Mouse (Mus musculus) myocyte (in vitro differentiated cells): ENCODE data around the gene Snip1. TPM values are rescaled to one million over a fixed set of nuclear protein-coding genes. Genes with fewer than 3 reads are reported as not detected.
A peak's percentile ranks its signal among the peaks of the same experiment; 100 is the strongest.

ENCODE experiments used
- H3K27me3 ChIP-seq: one replicate; pipeline ENCODE4 v1.6.1; 2011; ENCODE audit not compliant: control insufficient read depth, insufficient read depth, insufficient read length
- H3K36me3 ChIP-seq: one replicate; pipeline ENCODE4 v1.6.1; 2011; ENCODE audit not compliant: control insufficient read depth, insufficient read depth
- H3K4me2 ChIP-seq: one replicate; pipeline ENCODE4 v1.6.1; 2011; ENCODE audit warnings: low read depth, control low read depth
- H3K4me3 ChIP-seq: one replicate; pipeline ENCODE4 v1.5.1; 2011; ENCODE audit warnings: mild to moderate bottlenecking, control low read depth, moderate library complexity
- H3K79me2 ChIP-seq: one replicate; pipeline ENCODE4 v1.6.1; 2011; ENCODE audit not compliant: control insufficient read depth, insufficient read depth
- H3ac ChIP-seq: one replicate; pipeline ENCODE4 v1.6.1; 2011; ENCODE audit not compliant: control insufficient read depth, insufficient read length
- CEBPB ChIP-seq: IDR thresholded peaks from 2 replicates; pipeline ENCODE4 v1.6.1; 2011; ENCODE audit warnings: mild to moderate bottlenecking, moderate library complexity; ENCODE audit not compliant: poor library complexity, insufficient read depth, severe bottlenecking
- MYOD1 ChIP-seq, 3 experiments: IDR thresholded peaks; one replicate each; pipeline ENCODE4 v1.6.1; 2011; ENCODE audit warnings: control low read depth in 2 of 3, low read depth in 2 of 3, mild to moderate bottlenecking in 2 of 3, moderate library complexity in 1 of 3; ENCODE audit not compliant: insufficient read length in 2 of 3, control insufficient read depth in 1 of 3
- TCF3 ChIP-seq: IDR thresholded peaks from one replicate; pipeline ENCODE4 v1.6.1; 2011; ENCODE audit warnings: low read depth, control low read depth; ENCODE audit not compliant: insufficient read length
- polyA plus RNA-seq: library from polyadenylated mRNA; unstranded; fragments of >200 nt; fragmentation: generic; extraction: Trizol; gene quantifications from one replicate; pipeline ENCODE4 v1.2.1, GENCODE M21; 2012; ENCODE audit warnings: missing spikeins

The Snip1 gene
- polyA plus RNA-seq, 1 experiment, result 14.3 TPM

GRCm38 (mm10) chr4:125123279-125123671 is 56.8 kb downstream of the Snip1 start:
- Histone ChIP-seq H3K27me3 (no peaks in the 10 kb centered on the region), H3K4me2 (peak overlapping the region; percentile 99), H3ac (no peak overlapping the region), H3K79me2 (peaks cover 54% of the 10 kb centered on the region), H3K36me3 (peaks cover 7% of the 10 kb centered on the region), H3K4me3 (peak overlapping the region; percentile 91)
- no peak for TF ChIP-seq TCF3
- peak; percentile 71 for TF ChIP-seq CEBPB
- no peak for TF ChIP-seq MYOD1 (IDR thresholded peaks at IDR 0.05; ENCODE audit: control insufficient read depth in 1 of 3, insufficient read length in 2 of 3, low read depth in 2 of 3)

Other genes with a start within 250 kb of the Snip1 start
- gene Yrdc, start 216.0 kb upstream of the Snip1 start, polyA plus RNA-seq, result 36.5 TPM
- 82.5 TPM for gene 1110065P20Rik, start 215.5 kb upstream of the Snip1 start, polyA plus RNA-seq
- gene Maneal, start 204.5 kb upstream of the Snip1 start, polyA plus RNA-seq, result not detected
- not detected for gene Epha10, start 185.8 kb upstream of the Snip1 start, polyA plus RNA-seq
- gene 9930104L06Rik, start 129.6 kb upstream of the Snip1 start, polyA plus RNA-seq, result 4.5 TPM
- 45.9 TPM for gene Cdca8, start 127.4 kb upstream of the Snip1 start, polyA plus RNA-seq
- gene Rspo1, start 80.2 kb upstream of the Snip1 start, polyA plus RNA-seq, result 0.02 TPM
- 27.0 TPM for gene Gnl2, start 50.1 kb upstream of the Snip1 start, polyA plus RNA-seq
- gene Dnali1, start 969 bp upstream of the Snip1 start, polyA plus RNA-seq, result 0.14 TPM
- gene Meaf6, start 18.5 kb downstream of the Snip1 start, polyA plus RNA-seq, result 19.3 TPM
- gene Zc3h12a, start 61.2 kb downstream of the Snip1 start, polyA plus RNA-seq, result 5.9 TPM